Mouse (Mus musculus): Measurements from ENCODE around the gene Hunk. TPM values are rescaled to one million over a fixed set of nuclear protein-coding genes. Genes with fewer than 3 reads are reported as not detected.

Gene Hunk
- polyA plus RNA-seq (2012; rRNA removed) = 5.0 and 5.7 TPM in 2 replicates

GRCm38 (mm10) chr16:90385688-90386513 is at the start of gene Hunk:
Gene Hunk (plus strand): TSS chr16:90386013.
- TF ChIP-seq POLR2A (IDR thresholded peaks at IDR 0.05; ENCODE audit: control insufficient read depth, low read depth, low read length) (no peak), CTCF (IDR thresholded peaks at IDR 0.05; ENCODE audit: control insufficient read depth, insufficient read depth, insufficient replicate concordance, low read depth, low read length) (no peak)
- Histone ChIP-seq H3K27me3 (ENCODE audit: control insufficient read depth, insufficient read depth, low read length) (peaks cover 8% of the 10 kb centered on the region), H3K4me1 (ENCODE audit: control insufficient read depth, insufficient read depth, low read length) (peaks cover 23% of the 10 kb centered on the region), H3K4me3 (ENCODE audit: control insufficient read depth, low read depth, low read length) (peak within 1 kb of the TSS; percentile 79), H3K27ac (ENCODE audit: control insufficient read depth, insufficient read depth, low read depth, low read length) (no peak within 1 kb of the TSS), H3K36me3 (ENCODE audit: control insufficient read depth, insufficient read depth, low read length) (no peaks in the 10 kb centered on the region)

GRCm38 (mm10) chr16:90339026-90339425 is 46.8 kb upstream of the Hunk start:
- H3K4me1 ChIP-seq (ENCODE audit: control insufficient read depth, insufficient read depth, low read length) = peaks cover 28% of the 10 kb centered on the region
- no peak overlapping the region for H3K27ac ChIP-seq (ENCODE audit: control insufficient read depth, insufficient read depth, low read depth, low read length)
- no peaks in the 10 kb centered on the region for H3K27me3 ChIP-seq (ENCODE audit: control insufficient read depth, insufficient read depth, low read length)
- no peak overlapping the region for H3K4me3 ChIP-seq (ENCODE audit: control insufficient read depth, low read depth, low read length)
- H3K36me3 ChIP-seq (ENCODE audit: control insufficient read depth, insufficient read depth, low read length) = no peaks in the 10 kb centered on the region
- TF ChIP-seq POLR2A (IDR thresholded peaks at IDR 0.05; ENCODE audit: control insufficient read depth, low read depth, low read length) (no peak), CTCF (IDR thresholded peaks at IDR 0.05; ENCODE audit: control insufficient read depth, insufficient read depth, insufficient replicate concordance, low read depth, low read length) (no peak)

GRCm38 (mm10) chr16:90341086-90341485 is 44.7 kb upstream of the Hunk start:
- no peaks in the 10 kb centered on the region for H3K27me3 ChIP-seq (ENCODE audit: control insufficient read depth, insufficient read depth, low read length)
- H3K27ac ChIP-seq (ENCODE audit: control insufficient read depth, insufficient read depth, low read depth, low read length) = no peak overlapping the region
- TF ChIP-seq POLR2A (IDR thresholded peaks at IDR 0.05; ENCODE audit: control insufficient read depth, low read depth, low read length) (no peak), CTCF (IDR thresholded peaks at IDR 0.05; ENCODE audit: control insufficient read depth, insufficient read depth, insufficient replicate concordance, low read depth, low read length) (no peak)
- no peaks in the 10 kb centered on the region for H3K36me3 ChIP-seq (ENCODE audit: control insufficient read depth, insufficient read depth, low read length)
- H3K4me1 ChIP-seq (ENCODE audit: control insufficient read depth, insufficient read depth, low read length) = peaks cover 16% of the 10 kb centered on the region
- H3K4me3 ChIP-seq (ENCODE audit: control insufficient read depth, low read depth, low read length) = no peak overlapping the region

GRCm38 (mm10) chr16:90349700-90350548 is 35.9 kb upstream of the Hunk start:
- no peaks in the 10 kb centered on the region for H3K36me3 ChIP-seq (ENCODE audit: control insufficient read depth, insufficient read depth, low read length)
- TF ChIP-seq CTCF (IDR thresholded peaks at IDR 0.05; ENCODE audit: control insufficient read depth, insufficient read depth, insufficient replicate concordance, low read depth, low read length) (peak; percentile 22; the same call in 1 of the 2 replicates), POLR2A (IDR thresholded peaks at IDR 0.05; ENCODE audit: control insufficient read depth, low read depth, low read length) (no peak)
- H3K4me1 ChIP-seq (ENCODE audit: control insufficient read depth, insufficient read depth, low read length) = peaks cover 2% of the 10 kb centered on the region; the same call in 1 of the 2 replicates
- H3K27ac ChIP-seq (ENCODE audit: control insufficient read depth, insufficient read depth, low read depth, low read length) = no peak overlapping the region
- H3K4me3 ChIP-seq (ENCODE audit: control insufficient read depth, low read depth, low read length) = no peak overlapping the region
- no peaks in the 10 kb centered on the region for H3K27me3 ChIP-seq (ENCODE audit: control insufficient read depth, insufficient read depth, low read length)

- Histone ChIP-seq H3K4me1 (ENCODE audit: control insufficient read depth, insufficient read depth, low read length) (peaks cover 2% of the 10 kb centered on the region), H3K27me3 (ENCODE audit: control insufficient read depth, insufficient read depth, low read length) (no peaks in the 10 kb centered on the region), H3K4me3 (ENCODE audit: control insufficient read depth, low read depth, low read length) (no peak overlapping the region), H3K36me3 (ENCODE audit: control insufficient read depth, insufficient read depth, low read length) (no peaks in the 10 kb centered on the region), H3K27ac (ENCODE audit: control insufficient read depth, insufficient read depth, low read depth, low read length) (no peak overlapping the region)
- TF ChIP-seq POLR2A (IDR thresholded peaks at IDR 0.05; ENCODE audit: control insufficient read depth, low read depth, low read length) = no peak
These were observed 34.1 kb upstream of the Hunk start for GRCm38 (mm10) chr16:90351726-90352125.

GRCm38 (mm10) chr16:90352691-90353090 is 33.1 kb upstream of the Hunk start:
- Histone ChIP-seq H3K27me3 (ENCODE audit: control insufficient read depth, insufficient read depth, low read length) (no peaks in the 10 kb centered on the region), H3K27ac (ENCODE audit: control insufficient read depth, insufficient read depth, low read depth, low read length) (no peak overlapping the region), H3K36me3 (ENCODE audit: control insufficient read depth, insufficient read depth, low read length) (no peaks in the 10 kb centered on the region), H3K4me1 (ENCODE audit: control insufficient read depth, insufficient read depth, low read length) (peaks cover 2% of the 10 kb centered on the region), H3K4me3 (ENCODE audit: control insufficient read depth, low read depth, low read length) (no peak overlapping the region)
- TF ChIP-seq POLR2A (IDR thresholded peaks at IDR 0.05; ENCODE audit: control insufficient read depth, low read depth, low read length) (no peak), CTCF (IDR thresholded peaks at IDR 0.05; ENCODE audit: control insufficient read depth, insufficient read depth, insufficient replicate concordance, low read depth, low read length) (no peak)

GRCm38 (mm10) chr16:90353156-90353555 is 32.7 kb upstream of the Hunk start:
- Histone ChIP-seq H3K27ac (ENCODE audit: control insufficient read depth, insufficient read depth, low read depth, low read length) (no peak overlapping the region), H3K27me3 (ENCODE audit: control insufficient read depth, insufficient read depth, low read length) (no peaks in the 10 kb centered on the region), H3K36me3 (ENCODE audit: control insufficient read depth, insufficient read depth, low read length) (no peaks in the 10 kb centered on the region), H3K4me3 (ENCODE audit: control insufficient read depth, low read depth, low read length) (no peak overlapping the region), H3K4me1 (ENCODE audit: control insufficient read depth, insufficient read depth, low read length) (peaks cover 2% of the 10 kb centered on the region)
- TF ChIP-seq POLR2A (IDR thresholded peaks at IDR 0.05; ENCODE audit: control insufficient read depth, low read depth, low read length) (no peak), CTCF (IDR thresholded peaks at IDR 0.05; ENCODE audit: control insufficient read depth, insufficient read depth, insufficient replicate concordance, low read depth, low read length) (no peak)
